Mouse (Mus musculus): ENCODE data around the gene Tmem52. TPM values are rescaled to one million over a fixed set of nuclear protein-coding genes. Genes with fewer than 3 reads are reported as not detected.

The Tmem52 gene
- polyA plus RNA-seq, 1 experiment from 2014 or later = not detected

DNA sequence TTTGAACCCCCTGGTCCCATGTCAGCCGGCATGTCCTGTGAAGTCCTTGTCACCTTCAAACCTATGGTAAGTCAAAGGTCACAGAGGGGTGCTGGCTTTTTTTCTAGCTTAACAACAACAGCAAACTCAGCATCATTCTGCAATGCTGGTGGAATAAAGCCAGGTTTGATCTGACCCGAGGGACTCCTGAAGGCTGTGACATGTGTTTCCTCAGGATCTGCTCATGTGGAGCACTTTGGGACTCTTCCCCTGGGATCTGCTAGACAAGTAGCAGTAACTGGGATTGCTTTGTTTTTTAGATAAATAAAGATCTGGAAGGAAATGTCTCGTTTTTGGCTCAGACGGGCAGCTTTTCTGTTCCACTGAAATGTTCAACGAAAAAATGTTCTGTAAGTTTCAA is 34.9 kb upstream of the Tmem52 start:
- no peaks in the 10 kb centered on the region; the same call in 1 of the 2 replicates for H3K36me3 ChIP-seq (ENCODE audit: control insufficient read depth, insufficient read depth, low read length)
- WGBS = 91% methylated on average over 5 of the region's 5 CpGs
- H3K4me3 ChIP-seq (ENCODE audit: low read depth, low read length) = no peak overlapping the region
- no peaks in the 10 kb centered on the region for H3K27me3 ChIP-seq (ENCODE audit: control insufficient read depth, insufficient read depth, low read length)
- no peak for DNase-seq (ENCODE audit: low spot score)
- ATAC-seq (replicated peaks; ENCODE audit: low FRiP score) = no peak
- H3K4me2 ChIP-seq (ENCODE audit: low read depth, low read length, severe bottlenecking) = no peak overlapping the region
- no peak overlapping the region for H3K27ac ChIP-seq (ENCODE audit: low read depth, low read length)
- H3K9ac ChIP-seq (ENCODE audit: low read length) = no peak overlapping the region
- H3K9me3 ChIP-seq (ENCODE audit: control insufficient read depth, low read length) = no peaks in the 10 kb centered on the region
- no peaks in the 10 kb centered on the region for H3K4me1 ChIP-seq (replicated peaks; ENCODE audit: control insufficient read depth, insufficient read depth, low read length)

DNA sequence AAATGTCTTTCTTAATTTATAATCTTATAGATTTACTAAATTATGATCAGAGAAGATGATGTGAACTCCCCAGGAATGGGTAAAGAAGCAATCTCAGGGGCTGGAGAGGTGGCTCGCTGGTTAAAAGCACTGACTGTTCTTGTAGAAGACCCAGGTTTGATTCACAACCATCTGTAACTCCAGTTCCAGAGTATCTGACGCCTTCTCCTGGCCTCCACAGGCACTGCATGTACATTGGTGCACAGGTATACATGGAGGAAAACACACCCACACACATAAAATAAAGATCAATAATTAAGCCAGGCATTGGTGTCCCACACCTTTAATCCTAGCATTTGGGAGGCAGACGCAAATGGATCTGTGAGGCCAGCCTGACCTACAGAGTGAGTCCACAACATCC is 26.1 kb upstream of the Tmem52 start:
- Histone ChIP-seq H3K27me3 (ENCODE audit: control insufficient read depth, insufficient read depth, low read length) (no peaks in the 10 kb centered on the region), H3K36me3 (ENCODE audit: control insufficient read depth, insufficient read depth, low read length) (no peaks in the 10 kb centered on the region), H3K4me3 (ENCODE audit: low read depth, low read length) (no peak overlapping the region), H3K9ac (ENCODE audit: low read length) (no peak overlapping the region), H3K9me3 (ENCODE audit: control insufficient read depth, low read length) (no peaks in the 10 kb centered on the region), H3K4me2 (ENCODE audit: low read depth, low read length, severe bottlenecking) (no peak overlapping the region), H3K4me1 (replicated peaks; ENCODE audit: control insufficient read depth, insufficient read depth, low read length) (no peaks in the 10 kb centered on the region), H3K27ac (ENCODE audit: low read depth, low read length) (no peak overlapping the region)
- DNase-seq (ENCODE audit: low spot score) (no peak), ATAC-seq (replicated peaks; ENCODE audit: low FRiP score) (no peak)
- WGBS = 80% methylated on average over 3 of the region's 3 CpGs

DNA sequence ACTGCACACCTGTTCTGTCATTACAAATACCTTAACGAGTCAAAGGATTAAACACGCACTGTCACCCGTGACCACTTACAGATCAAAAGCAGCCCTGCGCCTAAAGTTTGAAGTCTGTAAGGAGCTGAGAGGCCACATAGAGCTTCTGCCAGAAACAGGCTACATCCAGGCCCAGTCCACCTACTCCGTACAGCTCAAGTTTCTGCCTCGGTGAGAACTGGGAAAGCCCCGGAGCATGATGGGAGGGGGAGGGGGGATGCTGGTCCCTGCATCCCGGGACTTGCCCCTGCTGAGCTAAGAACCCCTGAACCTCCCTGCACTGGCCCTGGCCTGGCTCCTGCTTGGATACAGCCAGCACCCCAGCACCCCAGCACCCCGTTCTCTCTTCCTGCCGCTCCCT is 17.3 kb upstream of the Tmem52 start:
- no peak overlapping the region for H3K4me3 ChIP-seq (ENCODE audit: low read depth, low read length)
- WGBS = 31% methylated on average over 10 of the region's 10 CpGs
- peak overlapping the region; percentile 30; the same call in 1 of the 2 replicates for H3K9ac ChIP-seq (ENCODE audit: low read length)
- H3K27me3 ChIP-seq (ENCODE audit: control insufficient read depth, insufficient read depth, low read length) = no peaks in the 10 kb centered on the region
- no peak overlapping the region for H3K4me2 ChIP-seq (ENCODE audit: low read depth, low read length, severe bottlenecking)
- ATAC-seq (replicated peaks; ENCODE audit: low FRiP score) (no peak), DNase-seq (ENCODE audit: low spot score) (no peak)
- 0 out of 2 replicates have a peak, but pooled peaks cover 2% of the 10 kb centered on the region for H3K4me1 ChIP-seq (replicated peaks; ENCODE audit: control insufficient read depth, insufficient read depth, low read length)
- no peaks in the 10 kb centered on the region for H3K36me3 ChIP-seq (ENCODE audit: control insufficient read depth, insufficient read depth, low read length)
- no peak overlapping the region for H3K27ac ChIP-seq (ENCODE audit: low read depth, low read length)
- H3K9me3 ChIP-seq (ENCODE audit: control insufficient read depth, low read length) = no peaks in the 10 kb centered on the region

DNA sequence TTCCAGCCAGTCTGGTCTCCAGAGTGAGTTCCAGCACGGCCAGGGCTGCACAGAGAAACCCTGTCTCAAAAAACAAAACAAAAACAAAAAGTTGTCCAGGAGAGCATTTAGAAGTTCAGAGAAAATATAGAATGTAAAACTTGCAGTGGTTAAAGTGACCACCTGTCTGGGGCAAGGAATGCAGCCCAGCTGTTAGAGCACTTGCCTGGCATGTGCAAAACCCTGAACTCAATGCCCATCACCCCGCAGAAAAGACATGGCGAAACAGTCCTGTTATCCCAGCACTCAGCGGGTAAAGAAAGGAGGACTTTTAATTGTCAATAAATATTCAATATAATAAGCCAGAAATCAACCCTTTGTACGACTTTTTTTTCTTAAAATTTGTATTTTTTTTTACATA is 10.3 kb upstream of the Tmem52 start:
- Histone ChIP-seq H3K36me3 (ENCODE audit: control insufficient read depth, insufficient read depth, low read length) (no peaks in the 10 kb centered on the region), H3K9ac (ENCODE audit: low read length) (no peak overlapping the region), H3K27ac (ENCODE audit: low read depth, low read length) (no peak overlapping the region), H3K4me2 (ENCODE audit: low read depth, low read length, severe bottlenecking) (no peak overlapping the region), H3K4me3 (ENCODE audit: low read depth, low read length) (no peak overlapping the region), H3K9me3 (ENCODE audit: control insufficient read depth, low read length) (no peaks in the 10 kb centered on the region), H3K4me1 (replicated peaks; ENCODE audit: control insufficient read depth, insufficient read depth, low read length) (no peaks in the 10 kb centered on the region), H3K27me3 (ENCODE audit: control insufficient read depth, insufficient read depth, low read length) (no peaks in the 10 kb centered on the region)
- ATAC-seq (replicated peaks; ENCODE audit: low FRiP score) = no peak
- WGBS = 83% methylated on average over 5 of the region's 5 CpGs
- no peak for DNase-seq (ENCODE audit: low spot score)

DNA sequence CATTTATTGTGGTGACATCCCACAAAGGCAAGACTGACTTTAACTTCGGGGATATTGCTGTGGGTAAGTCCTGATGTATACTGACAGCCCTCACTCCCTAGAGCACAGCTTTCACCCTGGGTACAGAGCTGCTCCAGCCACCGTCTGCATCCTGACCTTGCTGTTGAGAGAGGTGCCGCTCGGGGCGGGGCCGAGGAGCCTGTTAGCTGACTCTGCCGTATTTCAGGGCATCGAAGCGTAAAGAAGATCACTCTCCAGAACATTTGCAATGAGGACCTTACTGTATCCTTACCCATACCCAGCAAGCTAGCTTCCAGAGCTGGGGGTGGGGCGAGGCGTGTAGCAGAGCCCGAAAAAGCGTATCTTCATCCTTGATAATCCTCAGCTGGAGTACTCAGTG is 5.9 kb upstream of the Tmem52 start:
- no peak overlapping the region for H3K4me3 ChIP-seq (ENCODE audit: low read depth, low read length)
- no peak overlapping the region for H3K9ac ChIP-seq (ENCODE audit: low read length)
- no peaks in the 10 kb centered on the region for H3K9me3 ChIP-seq (ENCODE audit: control insufficient read depth, low read length)
- ATAC-seq (replicated peaks; ENCODE audit: low FRiP score) = no peak
- no peak for DNase-seq (ENCODE audit: low spot score)
- no peak overlapping the region for H3K27ac ChIP-seq (ENCODE audit: low read depth, low read length)
- no peaks in the 10 kb centered on the region for H3K36me3 ChIP-seq (ENCODE audit: control insufficient read depth, insufficient read depth, low read length)
- no peak overlapping the region for H3K4me2 ChIP-seq (ENCODE audit: low read depth, low read length, severe bottlenecking)
- WGBS = 86% methylated on average over 13 of the region's 13 CpGs
- no peaks in the 10 kb centered on the region for H3K4me1 ChIP-seq (replicated peaks; ENCODE audit: control insufficient read depth, insufficient read depth, low read length)
- no peaks in the 10 kb centered on the region for H3K27me3 ChIP-seq (ENCODE audit: control insufficient read depth, insufficient read depth, low read length)

DNA sequence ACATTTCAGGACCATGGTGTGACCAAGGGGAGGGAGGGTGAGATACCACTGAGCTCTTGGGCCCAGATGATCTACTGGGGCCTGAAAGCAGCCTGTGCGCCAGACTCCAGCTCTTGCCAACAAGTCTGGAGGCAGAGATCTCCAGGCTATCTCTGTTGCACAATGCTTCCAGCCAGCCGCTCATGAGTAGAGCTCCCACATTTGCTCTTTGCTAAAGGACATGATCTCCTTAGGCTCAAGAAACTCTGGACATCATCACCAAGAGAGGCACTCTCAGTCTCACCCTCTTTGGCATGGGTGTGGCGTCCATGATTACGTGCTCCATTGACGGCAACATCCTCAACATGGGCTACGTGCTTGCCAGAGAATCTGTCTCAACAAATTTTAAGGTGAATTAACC is 5.3 kb upstream of the Tmem52 start:
- no peaks in the 10 kb centered on the region for H3K27me3 ChIP-seq (ENCODE audit: control insufficient read depth, insufficient read depth, low read length)
- H3K9me3 ChIP-seq (ENCODE audit: control insufficient read depth, low read length) = no peaks in the 10 kb centered on the region
- H3K4me3 ChIP-seq (ENCODE audit: low read depth, low read length) = no peak overlapping the region
- H3K9ac ChIP-seq (ENCODE audit: low read length) = no peak overlapping the region
- ATAC-seq (replicated peaks; ENCODE audit: low FRiP score) (no peak), DNase-seq (ENCODE audit: low spot score) (no peak)
- 88% methylated on average over 6 of the region's 6 CpGs for WGBS
- H3K4me2 ChIP-seq (ENCODE audit: low read depth, low read length, severe bottlenecking) = no peak overlapping the region
- H3K27ac ChIP-seq (ENCODE audit: low read depth, low read length) = no peak overlapping the region
- H3K36me3 ChIP-seq (ENCODE audit: control insufficient read depth, insufficient read depth, low read length) = no peaks in the 10 kb centered on the region
- H3K4me1 ChIP-seq (replicated peaks; ENCODE audit: control insufficient read depth, insufficient read depth, low read length) = no peaks in the 10 kb centered on the region

DNA sequence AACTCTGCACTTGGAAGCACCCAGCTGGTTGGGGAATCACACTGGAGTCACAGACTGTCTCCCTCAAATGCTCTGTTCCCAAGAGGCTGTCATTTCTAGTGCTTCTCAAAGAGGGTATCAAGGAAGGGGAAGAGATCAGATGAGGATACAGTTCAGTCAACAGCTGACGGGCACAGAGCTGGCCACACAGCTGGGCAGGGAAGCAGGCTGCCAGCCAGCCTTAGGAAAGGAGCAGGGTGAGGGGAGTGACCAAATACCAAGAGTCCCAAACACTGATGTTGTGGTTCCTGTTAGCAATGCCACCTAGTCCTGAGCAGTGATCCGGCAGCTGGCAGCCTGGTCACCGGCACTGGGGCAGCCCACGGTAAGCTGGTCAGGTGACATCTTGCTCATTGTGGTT is 4.9 kb upstream of the Tmem52 start:
- no peak overlapping the region for H3K9ac ChIP-seq (ENCODE audit: low read length)
- DNase-seq (ENCODE audit: low spot score) (no peak), ATAC-seq (replicated peaks; ENCODE audit: low FRiP score) (no peak)
- no peaks in the 10 kb centered on the region for H3K4me1 ChIP-seq (replicated peaks; ENCODE audit: control insufficient read depth, insufficient read depth, low read length)
- no peak overlapping the region for H3K4me3 ChIP-seq (ENCODE audit: low read depth, low read length)
- no peaks in the 10 kb centered on the region for H3K36me3 ChIP-seq (ENCODE audit: control insufficient read depth, insufficient read depth, low read length)
- no peaks in the 10 kb centered on the region for H3K9me3 ChIP-seq (ENCODE audit: control insufficient read depth, low read length)
- H3K4me2 ChIP-seq (ENCODE audit: low read depth, low read length, severe bottlenecking) = no peak overlapping the region
- WGBS = 87% methylated on average over 4 of the region's 4 CpGs
- H3K27ac ChIP-seq (ENCODE audit: low read depth, low read length) = no peak overlapping the region
- H3K27me3 ChIP-seq (ENCODE audit: control insufficient read depth, insufficient read depth, low read length) = no peaks in the 10 kb centered on the region

DNA sequence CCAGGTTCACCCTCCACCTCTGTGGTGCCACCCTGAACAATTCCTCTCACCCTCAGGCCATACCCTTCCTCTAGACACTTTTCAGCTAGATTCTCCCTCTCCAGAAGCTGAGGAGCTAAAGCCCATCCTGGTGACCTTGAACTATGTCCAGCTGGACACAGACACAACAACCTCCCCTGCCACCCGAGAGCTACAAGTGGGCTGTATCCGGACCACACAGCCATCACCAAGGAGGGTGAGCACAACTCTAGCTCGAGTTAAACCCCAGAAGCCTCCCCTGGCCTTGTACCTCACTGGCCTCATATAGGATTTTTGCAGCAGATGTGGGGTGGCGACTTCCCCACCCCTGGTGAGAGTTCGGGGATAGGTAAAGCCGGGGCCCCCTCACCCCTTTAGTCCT is 3.3 kb upstream of the Tmem52 start:
- H3K4me2 ChIP-seq (ENCODE audit: low read depth, low read length, severe bottlenecking) = no peak overlapping the region
- WGBS = 77% methylated on average over 6 of the region's 6 CpGs
- ATAC-seq (replicated peaks; ENCODE audit: low FRiP score) = no peak

GRCm38 (mm10) chr4:155466080-155466479 is 2.8 kb upstream of the Tmem52 start:
- no peak for DNase-seq (ENCODE audit: low spot score)
- no peaks in the 10 kb centered on the region for H3K9me3 ChIP-seq (ENCODE audit: control insufficient read depth, low read length)
- no peaks in the 10 kb centered on the region for H3K27me3 ChIP-seq (ENCODE audit: control insufficient read depth, insufficient read depth, low read length)
- H3K36me3 ChIP-seq (ENCODE audit: control insufficient read depth, insufficient read depth, low read length) = no peaks in the 10 kb centered on the region
- H3K4me3 ChIP-seq (ENCODE audit: low read depth, low read length) = no peak overlapping the region
- H3K4me1 ChIP-seq (replicated peaks; ENCODE audit: control insufficient read depth, insufficient read depth, low read length) = no peaks in the 10 kb centered on the region
- 83% methylated on average over 5 of the region's 5 CpGs for WGBS
- ATAC-seq (replicated peaks; ENCODE audit: low FRiP score) = no peak
- no peak overlapping the region for H3K9ac ChIP-seq (ENCODE audit: low read length)
- H3K4me2 ChIP-seq (ENCODE audit: low read depth, low read length, severe bottlenecking) = no peak overlapping the region
- no peak overlapping the region for H3K27ac ChIP-seq (ENCODE audit: low read depth, low read length)

More for the DNA sequence above, 3.3 kb upstream of the Tmem52 start:
- no peak overlapping the region for H3K4me3 ChIP-seq (ENCODE audit: low read depth, low read length)
- no peaks in the 10 kb centered on the region for H3K4me1 ChIP-seq (replicated peaks; ENCODE audit: control insufficient read depth, insufficient read depth, low read length)
- no peaks in the 10 kb centered on the region for H3K27me3 ChIP-seq (ENCODE audit: control insufficient read depth, insufficient read depth, low read length)
- H3K27ac ChIP-seq (ENCODE audit: low read depth, low read length) = no peak overlapping the region
- no peak for DNase-seq (ENCODE audit: low spot score)
- H3K36me3 ChIP-seq (ENCODE audit: control insufficient read depth, insufficient read depth, low read length) = no peaks in the 10 kb centered on the region
- H3K9me3 ChIP-seq (ENCODE audit: control insufficient read depth, low read length) = no peaks in the 10 kb centered on the region
- H3K9ac ChIP-seq (ENCODE audit: low read length) = no peak overlapping the region

All from forebrain, embryonic 11.5 days (tissue).